Mouse (Mus musculus) megakaryocyte, adult 5-6 weeks (primary cell): ENCODE data around the gene Mitd1. TPM values are rescaled to one million over a fixed set of nuclear protein-coding genes. Genes with fewer than 3 reads are reported as not detected.

Experiments
- ATAC-seq: 2 replicates; pipeline ENCODE4 v1.8.0; 2016; ENCODE audit warnings: mild to moderate bottlenecking, inconsistent platforms; ENCODE audit not compliant: poor library complexity, severe bottlenecking
- total RNA-seq, 2 experiments: library from RNA; stranded (forward) in 1 of 2; stranded (reverse) in 1 of 2; fragments of 153-499, 151-499 nt in 1 of 2; fragments of 221-1000, 200-1000 nt in 1 of 2; gene quantifications; 2 replicates each; pipeline versions ENCODE4 v1.2.3 to v1.2.4; 2015 to 2017

Gene Mitd1
- total RNA-seq, 2 experiments from 2014 or later, result 26.0 to 30.2 TPM

GRCm38 (mm10) chr1:37868640-37869039 is 21.6 kb downstream of the Mitd1 start:
- ATAC-seq, result no peak

GRCm38 (mm10) chr1:37867684-37868322 is 22.4 kb downstream of the Mitd1 start:
- ATAC-seq, result no peak

GRCm38 (mm10) chr1:37867056-37867455 is 23.2 kb downstream of the Mitd1 start:
- ATAC-seq, result no peak

GRCm38 (mm10) chr1:37866286-37866685 is 23.9 kb downstream of the Mitd1 start, which contains the start of gene Tsga10:
TSS of gene Tsga10 (minus strand) at chr1:37866429.
- no peak for ATAC-seq

- no peak for ATAC-seq
These were observed 24.6 kb downstream of the Mitd1 start for GRCm38 (mm10) chr1:37865401-37866215.

GRCm38 (mm10) chr1:37864511-37865400 is 25.5 kb downstream of the Mitd1 start:
- ATAC-seq, result peak; percentile 84

GRCm38 (mm10) chr1:37850696-37851095 is 39.5 kb downstream of the Mitd1 start:
- ATAC-seq, result no peak

GRCm38 (mm10) chr1:37846878-37847277 is 43.3 kb downstream of the Mitd1 start:
- ATAC-seq, result no peak

- ATAC-seq, result no peak
These were observed 58.5 kb downstream of the Mitd1 start for GRCm38 (mm10) chr1:37831681-37832080.

Other genes with a start within 250 kb of the Mitd1 start
- gene 2010300C02Rik, start 170.3 kb downstream of the Mitd1 start, total RNA-seq (2015), result 0.11 and 0.34 TPM in 2 replicates
- gene 2010300C02Rik, start 170.3 kb downstream of the Mitd1 start, total RNA-seq (2017), result not detected in 2 replicates
- gene Tsga10, start 24.0 kb downstream of the Mitd1 start, total RNA-seq (2015), result 12.5 and 15.0 TPM in 2 replicates
- 14.1 and 14.8 TPM in 2 replicates for gene Tsga10, start 24.0 kb downstream of the Mitd1 start, total RNA-seq (2017)
- 1.9 and 2.0 TPM in 2 replicates for gene Lipt1, start 18.7 kb downstream of the Mitd1 start, total RNA-seq (2015)
- gene Lipt1, start 18.7 kb downstream of the Mitd1 start, total RNA-seq (2017), result 0.22 and 1.5 TPM in 2 replicates
- 223 and 230 TPM in 2 replicates for gene Mrpl30, start 66 bp upstream of the Mitd1 start, total RNA-seq (2015)
- gene Mrpl30, start 66 bp upstream of the Mitd1 start, total RNA-seq (2017), result 174 and 190 TPM in 2 replicates
- gene Lyg2, start 26.1 kb upstream of the Mitd1 start, total RNA-seq (2015), result not detected in 2 replicates
- gene Lyg2, start 26.1 kb upstream of the Mitd1 start, total RNA-seq (2017), result not detected in 2 replicates
- not detected in 2 replicates for gene Lyg1, start 67.3 kb upstream of the Mitd1 start, total RNA-seq (2015)
- gene Lyg1, start 67.3 kb upstream of the Mitd1 start, total RNA-seq (2017), result not detected in 2 replicates
- gene Txndc9, start 107.5 kb upstream of the Mitd1 start, total RNA-seq (2015), result 60.9 and 65.4 TPM in 2 replicates
- 48.1 and 51.9 TPM in 2 replicates for gene Txndc9, start 107.5 kb upstream of the Mitd1 start, total RNA-seq (2017)
- 20.8 and 21.1 TPM in 2 replicates for gene Eif5b, start 107.6 kb upstream of the Mitd1 start, total RNA-seq (2015)
- 7.6 and 14.3 TPM in 2 replicates for gene Eif5b, start 107.6 kb upstream of the Mitd1 start, total RNA-seq (2017)
- gene Rev1, start 239.4 kb upstream of the Mitd1 start, total RNA-seq (2015), result 17.8 and 18.3 TPM in 2 replicates
- 20.7 and 23.0 TPM in 2 replicates for gene Rev1, start 239.4 kb upstream of the Mitd1 start, total RNA-seq (2017)